Mouse (Mus musculus) forebrain, embryonic 16.5 days (tissue): ENCODE measurements around the gene Gm43518. TPM values are rescaled to one million over a fixed set of nuclear protein-coding genes. Genes with fewer than 3 reads are reported as not detected.

Experiments used
- ATAC-seq: fragments of 200-750 bp; cut with Nextera tagmentation; 2 replicates; pipeline ENCODE4 v1.8.0; 2017; ENCODE audit warnings: mild to moderate bottlenecking, moderate library complexity
- H3K27ac ChIP-seq: fragments of 300-500 bp; sonication (generic); 2 replicates; pipeline ENCODE4 v1.5.1; 2014; ENCODE audit warnings: low read length, control low read depth
- H3K27me3 ChIP-seq: fragments of 300-500 bp; sonication (generic); replicated peaks from 2 replicates; pipeline ENCODE4 v1.6.1; 2014; ENCODE audit warnings: low read length; ENCODE audit not compliant: control insufficient read depth, insufficient read depth
- H3K36me3 ChIP-seq: fragments of 300-500 bp; sonication (generic); 2 replicates; pipeline ENCODE4 v1.6.1; 2014; ENCODE audit not compliant: control insufficient read depth, insufficient read depth
- H3K4me1 ChIP-seq: fragments of 300-500 bp; sonication (generic); replicated peaks from 2 replicates; pipeline ENCODE4 v1.6.1; 2014; ENCODE audit warnings: low read length; ENCODE audit not compliant: control insufficient read depth, insufficient read depth
- H3K4me2 ChIP-seq: fragments of 300-500 bp; sonication (generic); 2 replicates; pipeline ENCODE4 v1.6.1; 2014; ENCODE audit warnings: mild to moderate bottlenecking, low read length, control low read depth
- H3K4me3 ChIP-seq: fragments of 300-500 bp; sonication (generic); replicated peaks from 2 replicates; pipeline ENCODE4 v1.5.1; 2014; ENCODE audit warnings: mild to moderate bottlenecking, low read length, control low read depth
- H3K9ac ChIP-seq: fragments of 300-500 bp; sonication (generic); replicated peaks from 2 replicates; pipeline ENCODE4 v1.6.1; 2014; ENCODE audit warnings: low read depth, low read length, control low read depth
- H3K9me3 ChIP-seq: fragments of 300-500 bp; sonication (generic); 2 replicates; pipeline ENCODE4 v1.6.1; 2016; ENCODE audit warnings: low read length; ENCODE audit not compliant: control insufficient read depth
- WGBS: fragments of 180-500 bp; shearing (Covaris S2); extraction: QIAGEN DNeasy Blood & Tissue Kit; methylation state at CpG from one replicate; pipeline ENCODE4 v1.1.7; 2014; 5-methylcytosine and 5-hydroxymethylcytosine counted together
- polyA plus RNA-seq: library from polyadenylated mRNA; unstranded; fragments of >200 nt; fragmentation: Nextera tagmentation; extraction: Ambion mirVana; gene quantifications from 2 replicates; pipeline ENCODE4 v1.2.1, GENCODE M21; 2015

Gm43518 gene
- polyA plus RNA-seq = 2.3 and 2.4 TPM in 2 replicates

DNA sequence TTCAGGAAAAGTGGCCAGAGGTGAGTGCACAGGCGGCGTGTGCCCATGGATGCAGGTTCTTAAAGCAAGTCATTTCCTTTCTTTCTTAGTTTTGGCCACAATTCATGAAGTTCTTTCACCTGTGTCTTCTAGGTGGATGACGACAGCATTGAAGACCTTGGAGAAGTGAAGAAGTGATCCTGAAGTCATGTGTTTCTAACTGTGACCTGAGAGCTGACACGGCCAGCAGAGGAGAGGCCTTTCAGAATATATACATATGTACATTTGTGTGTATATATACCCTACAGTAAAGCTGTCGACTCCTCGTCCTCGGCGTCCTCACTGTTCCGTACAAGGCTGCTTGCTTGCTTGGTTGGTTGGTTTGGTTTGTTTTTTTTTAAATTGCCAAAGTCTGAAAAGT lies at the start of gene Gm43518:
TSS of gene Gm43518 (plus strand) at position 301 of the 400 bp plus-strand sequence.
- no peak within 1 kb of the TSS for H3K9ac ChIP-seq
- H3K9me3 ChIP-seq = no peaks in the 10 kb centered on the region
- ATAC-seq = no peak
- no peak within 1 kb of the TSS for H3K4me2 ChIP-seq
- H3K27ac ChIP-seq = no peak within 1 kb of the TSS
- H3K27me3 ChIP-seq = no peaks in the 10 kb centered on the region
- peaks cover 8% of the 10 kb centered on the region for H3K4me1 ChIP-seq
- H3K36me3 ChIP-seq = peaks cover 42% of the 10 kb centered on the region
- no peak within 1 kb of the TSS for H3K4me3 ChIP-seq
- whole genome bisulfite sequencing = 95% methylated on average over 9 of the region's 9 CpGs

DNA sequence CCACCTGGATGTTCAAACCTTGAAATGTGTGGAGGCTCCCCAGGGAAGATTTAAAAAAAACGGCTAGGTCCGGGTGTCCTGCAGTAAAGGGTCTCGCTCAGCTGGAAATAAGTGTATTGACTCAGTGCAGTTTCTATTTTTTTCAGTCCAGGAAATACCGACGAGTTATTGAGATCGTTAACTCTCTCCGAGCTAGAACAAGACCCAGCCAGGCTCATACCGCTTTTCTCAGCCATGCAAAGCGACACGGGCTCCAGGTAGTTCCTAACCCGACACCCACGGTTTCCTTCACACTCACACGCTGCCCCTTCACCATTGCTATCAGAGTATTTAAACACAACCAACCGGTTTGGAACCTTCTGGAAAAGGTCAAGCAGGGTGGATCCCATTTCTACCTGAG lies 49.2 kb upstream of the Gm43518 start:
- no peaks in the 10 kb centered on the region for H3K4me1 ChIP-seq
- H3K9me3 ChIP-seq = no peaks in the 10 kb centered on the region
- H3K4me2 ChIP-seq = no peak overlapping the region
- no peak for ATAC-seq
- H3K9ac ChIP-seq = no peak overlapping the region
- H3K27ac ChIP-seq = no peak overlapping the region
- H3K36me3 ChIP-seq = no peaks in the 10 kb centered on the region
- no peaks in the 10 kb centered on the region for H3K27me3 ChIP-seq
- H3K4me3 ChIP-seq = no peak overlapping the region
- whole genome bisulfite sequencing = 53% methylated on average over 14 of the region's 14 CpGs

DNA sequence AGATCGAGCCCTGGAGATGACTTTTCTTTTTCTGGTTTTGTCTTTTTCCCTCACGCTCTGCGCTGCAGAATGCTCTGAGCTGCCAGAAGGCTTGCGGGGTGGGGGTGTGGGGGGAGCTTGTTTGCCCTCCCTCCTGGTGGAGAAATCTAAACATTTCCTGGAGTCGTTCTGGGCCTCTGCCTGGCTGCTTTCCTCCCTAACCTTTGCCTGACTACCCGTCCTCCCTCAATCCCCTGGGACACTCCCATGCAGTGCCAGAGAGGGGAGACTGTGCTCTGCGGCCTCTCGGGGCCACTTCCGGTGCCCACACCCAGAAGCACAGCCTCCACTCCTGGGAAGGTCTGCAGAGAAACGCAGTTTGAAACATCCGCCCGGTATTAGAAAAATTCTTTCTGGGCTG lies 47.3 kb upstream of the Gm43518 start, which contains the start of gene Hcar1:
TSS of gene Hcar1 (minus strand) at position 93 of the 400 bp plus-strand sequence.
- no peaks in the 10 kb centered on the region for H3K27me3 ChIP-seq
- H3K4me2 ChIP-seq = no peak within 1 kb of the TSS
- H3K36me3 ChIP-seq = no peaks in the 10 kb centered on the region
- no peaks in the 10 kb centered on the region for H3K9me3 ChIP-seq
- H3K9ac ChIP-seq = no peak within 1 kb of the TSS
- H3K4me3 ChIP-seq = no peak within 1 kb of the TSS
- ATAC-seq = no peak
- 74% methylated on average over 12 of the region's 12 CpGs for WGBS
- H3K4me1 ChIP-seq = no peaks in the 10 kb centered on the region
- no peak within 1 kb of the TSS for H3K27ac ChIP-seq

DNA sequence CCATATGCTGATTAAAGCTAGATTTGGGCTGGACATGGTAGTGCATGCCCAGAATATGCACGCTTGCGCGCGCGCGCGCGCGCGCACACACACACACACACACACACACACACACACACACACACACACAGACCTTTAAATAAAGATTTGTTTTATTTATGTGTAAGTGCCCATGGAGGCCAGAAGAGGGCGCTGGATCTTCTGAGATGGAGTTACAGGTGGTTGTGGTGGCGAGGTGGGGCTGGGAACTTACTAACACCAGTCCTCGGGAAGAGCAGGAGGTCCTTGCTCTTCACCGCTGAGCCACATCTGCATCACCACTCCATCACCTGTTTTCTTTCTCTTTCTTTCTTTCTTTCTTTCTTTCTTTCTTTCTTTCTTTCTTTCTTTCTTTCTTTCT lies 46.4 kb upstream of the Gm43518 start:
- H3K4me1 ChIP-seq = no peaks in the 10 kb centered on the region
- no peaks in the 10 kb centered on the region for H3K9me3 ChIP-seq
- H3K4me3 ChIP-seq = no peak overlapping the region
- no peak overlapping the region for H3K27ac ChIP-seq
- no peak for ATAC-seq
- H3K4me2 ChIP-seq = no peak overlapping the region
- no peak overlapping the region for H3K9ac ChIP-seq
- H3K36me3 ChIP-seq = no peaks in the 10 kb centered on the region
- no peaks in the 10 kb centered on the region for H3K27me3 ChIP-seq
- WGBS = 81% methylated on average over 14 of the region's 14 CpGs

DNA sequence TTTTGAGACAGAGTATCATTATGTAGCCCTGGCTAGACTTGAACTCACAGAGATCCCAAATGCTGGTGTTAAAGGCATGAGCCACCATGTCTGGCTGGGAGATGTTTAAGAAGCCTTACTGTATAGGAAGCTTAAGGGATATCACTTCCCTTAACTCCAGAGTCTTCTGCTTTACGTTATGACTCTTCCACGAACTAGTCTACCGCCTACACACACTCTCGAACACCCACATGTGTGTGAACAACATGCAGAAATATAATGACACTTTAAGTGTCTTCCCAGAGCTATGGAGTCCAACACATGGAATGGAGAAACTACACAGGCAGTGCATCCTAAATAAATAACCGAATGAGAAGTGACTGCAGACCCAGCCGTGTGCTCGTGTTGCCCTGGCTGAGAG lies 43.3 kb upstream of the Gm43518 start:
- H3K9ac ChIP-seq = no peak overlapping the region
- H3K27ac ChIP-seq = no peak overlapping the region
- no peaks in the 10 kb centered on the region for H3K4me1 ChIP-seq
- no peak overlapping the region for H3K4me3 ChIP-seq
- H3K9me3 ChIP-seq = no peaks in the 10 kb centered on the region
- H3K27me3 ChIP-seq = no peaks in the 10 kb centered on the region
- no peak overlapping the region for H3K4me2 ChIP-seq
- ATAC-seq = no peak
- 80% methylated on average over 7 of the region's 7 CpGs for WGBS
- no peaks in the 10 kb centered on the region for H3K36me3 ChIP-seq

DNA sequence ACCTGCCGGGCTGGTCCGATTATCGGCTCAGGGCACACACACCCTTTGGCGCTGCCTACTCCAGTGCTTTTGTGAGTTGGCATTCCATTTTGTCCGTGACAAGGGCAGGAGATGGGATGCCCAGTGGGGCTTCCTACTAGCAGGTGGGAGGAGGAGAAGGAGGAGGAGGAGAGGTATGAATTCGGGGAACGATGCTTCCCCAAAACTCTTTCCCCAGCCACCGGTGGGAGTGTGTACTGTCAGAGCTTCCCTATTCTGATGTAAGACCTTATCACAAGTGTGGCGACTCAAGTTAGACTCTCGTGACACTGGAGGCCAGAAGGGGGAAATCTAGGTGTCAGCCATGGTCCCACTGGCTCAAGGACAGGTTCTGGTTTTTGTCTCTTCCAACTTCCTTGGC lies 42.9 kb upstream of the Gm43518 start:
- no peak overlapping the region for H3K4me3 ChIP-seq
- no peak overlapping the region for H3K4me2 ChIP-seq
- 81% methylated on average over 10 of the region's 10 CpGs for WGBS
- H3K4me1 ChIP-seq = no peaks in the 10 kb centered on the region
- H3K9me3 ChIP-seq = no peaks in the 10 kb centered on the region
- no peak for ATAC-seq
- H3K9ac ChIP-seq = no peak overlapping the region
- no peaks in the 10 kb centered on the region for H3K36me3 ChIP-seq
- H3K27me3 ChIP-seq = no peaks in the 10 kb centered on the region
- H3K27ac ChIP-seq = no peak overlapping the region

DNA sequence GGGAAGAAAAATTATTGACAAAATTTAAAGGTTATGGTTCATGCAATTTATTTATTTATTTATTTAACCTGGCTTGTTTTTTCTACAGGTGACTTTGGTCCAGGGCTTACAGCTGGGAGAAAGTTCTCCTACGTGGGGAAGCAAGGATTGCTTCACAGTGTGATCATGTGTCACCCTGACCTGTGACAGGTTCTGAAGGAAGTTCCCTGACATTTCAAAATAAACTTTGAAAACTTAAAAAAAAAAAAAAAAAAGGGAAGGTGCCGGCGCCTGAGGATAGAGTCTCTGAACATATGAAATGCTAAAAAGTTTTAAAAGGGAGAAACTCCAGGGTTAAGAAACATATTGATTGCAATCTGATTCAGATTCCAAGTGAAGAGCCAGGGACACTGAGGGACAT lies 40.9 kb upstream of the Gm43518 start:
- ATAC-seq = no peak
- no peaks in the 10 kb centered on the region for H3K36me3 ChIP-seq
- no peaks in the 10 kb centered on the region for H3K4me1 ChIP-seq
- H3K27me3 ChIP-seq = no peaks in the 10 kb centered on the region
- no peak overlapping the region for H3K27ac ChIP-seq
- WGBS = 80% methylated on average over 3 of the region's 3 CpGs
- H3K9me3 ChIP-seq = no peaks in the 10 kb centered on the region
- no peak overlapping the region for H3K4me3 ChIP-seq
- H3K9ac ChIP-seq = no peak overlapping the region
- H3K4me2 ChIP-seq = no peak overlapping the region

DNA sequence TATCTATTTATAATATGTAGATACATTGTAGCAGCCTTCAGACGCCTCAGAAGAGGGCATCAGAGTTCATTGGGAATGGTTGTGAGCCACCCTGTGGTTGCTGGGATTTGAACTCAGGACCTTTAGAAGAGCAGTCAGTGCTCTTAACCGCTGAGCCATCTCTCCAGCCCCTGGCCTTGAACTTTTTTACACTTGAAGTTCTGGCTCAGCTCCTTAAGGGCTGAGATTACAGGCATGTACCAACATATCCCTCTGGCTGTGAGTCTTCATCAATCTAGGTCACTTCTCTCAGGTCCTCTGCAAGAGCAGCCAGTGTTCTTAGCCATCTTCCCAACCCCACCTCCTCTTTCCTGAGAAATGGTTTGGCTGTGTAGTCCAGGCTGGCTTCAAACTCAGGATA lies 36.9 kb upstream of the Gm43518 start:
- Histone ChIP-seq H3K4me1 (no peaks in the 10 kb centered on the region), H3K9ac (no peak overlapping the region), H3K4me2 (no peak overlapping the region), H3K27ac (no peak overlapping the region), H3K36me3 (no peaks in the 10 kb centered on the region), H3K27me3 (no peaks in the 10 kb centered on the region), H3K9me3 (no peaks in the 10 kb centered on the region), H3K4me3 (no peak overlapping the region)
- ATAC-seq = no peak
- WGBS = 74% methylated on average over 2 of the region's 2 CpGs

DNA sequence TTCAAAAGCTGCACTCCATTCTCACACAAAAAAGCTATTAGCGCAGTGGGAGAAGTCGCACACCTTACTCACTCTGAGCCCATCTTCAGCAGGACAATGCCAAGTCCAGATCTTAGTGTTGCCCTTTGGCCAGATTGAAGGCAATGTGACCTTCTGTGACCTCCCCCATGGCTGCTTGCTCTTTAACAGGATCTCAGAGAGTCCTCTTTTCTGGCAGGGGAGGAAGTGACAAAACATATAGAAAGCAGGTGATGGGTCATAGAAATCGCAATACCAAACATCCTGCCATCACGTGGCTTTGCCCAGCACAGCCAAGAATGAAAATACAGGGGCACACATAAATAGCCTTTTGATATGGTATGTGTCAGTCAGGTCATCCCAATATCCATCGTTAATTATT lies 36.2 kb upstream of the Gm43518 start:
- no peak for ATAC-seq
- H3K4me2 ChIP-seq = no peak overlapping the region
- no peaks in the 10 kb centered on the region for H3K4me1 ChIP-seq
- H3K9ac ChIP-seq = no peak overlapping the region
- no peak overlapping the region for H3K27ac ChIP-seq
- H3K36me3 ChIP-seq = no peaks in the 10 kb centered on the region
- 80% methylated on average over 5 of the region's 5 CpGs for WGBS
- H3K9me3 ChIP-seq = no peaks in the 10 kb centered on the region
- no peaks in the 10 kb centered on the region for H3K27me3 ChIP-seq
- H3K4me3 ChIP-seq = no peak overlapping the region

DNA sequence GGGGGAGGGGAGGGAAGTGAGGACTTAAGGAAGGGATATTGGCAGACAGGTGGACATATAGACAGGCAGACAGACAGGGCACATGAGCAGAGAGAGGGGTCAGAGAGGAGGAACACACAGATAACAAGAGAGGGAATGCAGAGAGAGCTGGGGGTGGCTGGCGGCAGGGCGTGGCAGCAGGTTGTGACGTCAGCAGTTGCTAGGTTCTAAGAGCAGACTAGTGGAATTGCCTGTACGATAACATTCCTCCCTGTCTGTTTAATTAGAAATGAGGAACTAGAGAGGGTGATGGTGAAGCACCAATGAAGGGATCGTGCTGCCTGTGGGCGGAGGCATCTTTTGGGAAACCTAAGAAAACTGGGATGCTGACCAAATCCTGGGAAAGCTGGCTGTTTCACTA lies 35.5 kb upstream of the Gm43518 start:
- peak overlapping the region; percentile 21; the same call in 1 of the 2 replicates for H3K4me2 ChIP-seq
- H3K27ac ChIP-seq = no peak overlapping the region
- ATAC-seq = no peak
- H3K4me3 ChIP-seq = no peak overlapping the region
- H3K4me1 ChIP-seq = no peaks in the 10 kb centered on the region
- H3K9me3 ChIP-seq = no peaks in the 10 kb centered on the region
- no peak overlapping the region for H3K9ac ChIP-seq
- H3K36me3 ChIP-seq = no peaks in the 10 kb centered on the region
- H3K27me3 ChIP-seq = no peaks in the 10 kb centered on the region
- WGBS = 41% methylated on average over 6 of the region's 6 CpGs
